Mouse (Mus musculus) liver, postnatal 0 days (tissue): ENCODE results near the gene Shisa6.

Experiments used
- CTCF ChIP-seq: sonication (generic); IDR thresholded peaks from 2 replicates; pipeline ENCODE4 v1.5.1; 2016; ENCODE audit warnings: antibody characterized with exemption, low read depth
- EP300 ChIP-seq: IDR thresholded peaks from 2 replicates; pipeline ENCODE4 v1.6.1; 2016; ENCODE audit warnings: antibody characterized with exemption, low read depth, mild to moderate bottlenecking

DNA sequence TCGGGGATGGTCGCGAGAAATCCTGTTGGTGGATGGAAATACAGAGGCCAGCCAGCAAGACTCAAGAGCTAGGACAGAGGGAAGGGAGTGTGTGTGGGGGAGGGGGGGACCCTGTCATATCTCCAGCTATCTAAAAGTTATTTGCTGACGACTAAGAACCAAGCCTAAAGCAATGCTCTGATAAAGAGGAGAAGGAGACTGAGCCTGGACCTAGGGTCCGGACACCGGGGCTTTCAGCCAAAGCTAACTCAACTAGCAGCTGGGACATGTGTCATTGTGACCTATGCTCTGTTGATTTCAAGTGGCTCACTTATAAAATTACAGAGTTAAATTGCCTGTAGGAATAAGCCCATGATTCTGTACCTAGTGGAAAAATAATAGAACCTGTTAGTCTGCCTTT, 6.4 kb downstream of the Shisa6 start:
- no peak for TF ChIP-seq CTCF
- TF ChIP-seq EP300 = no peak
